Mouse (Mus musculus) gastrocnemius, adult 18-20 months (tissue): ENCODE results near the gene Trim3. TPM values are rescaled to one million over a fixed set of nuclear protein-coding genes. Genes with fewer than 3 reads are reported as not detected.

ENCODE experiments used
- DNase-seq: peaks from one replicate; pipeline ENCODE4 v3.0.0; 2021; ENCODE audit warnings: low spot score
- long read RNA-seq, 2 experiments: library from polyadenylated mRNA; stranded (forward); transcript quantifications; one replicate each; pipeline ENCODE4 v2.0.0; 2021
- total RNA-seq, 2 experiments: library from RNA; stranded (reverse); gene quantifications; 2 replicates each; pipeline ENCODE4 v1.2.3; 2021

Gene Trim3
- 10 to 100 TPM; 12.6 to 13.8 TPM for total RNA-seq
- long read RNA-seq, experiment 1, transcript Trim3-202 (12 exons, 2,841 nt): major isoform, 10 of 31 reads
- long read RNA-seq, experiment 1, transcript Trim3-201 (12 exons, 3,016 nt): minor isoform, 8 of 31 reads
- long read RNA-seq, experiment 1, partial matches to known transcripts: 6 of 31 reads
- long read RNA-seq, experiment 1, other reads (novel, unspliced or antisense): 6 of 31 reads
- long read RNA-seq, experiment 2, transcript Trim3-201 (12 exons, 3,016 nt): minor isoform, 5 of 14 reads
- long read RNA-seq, experiment 2, transcript Trim3-202 (12 exons, 2,841 nt): major isoform, 6 of 14 reads
- long read RNA-seq, experiment 2, partial matches to known transcripts: 1 of 14 reads
- long read RNA-seq, experiment 2, other reads (novel, unspliced or antisense): 2 of 14 reads

DNA sequence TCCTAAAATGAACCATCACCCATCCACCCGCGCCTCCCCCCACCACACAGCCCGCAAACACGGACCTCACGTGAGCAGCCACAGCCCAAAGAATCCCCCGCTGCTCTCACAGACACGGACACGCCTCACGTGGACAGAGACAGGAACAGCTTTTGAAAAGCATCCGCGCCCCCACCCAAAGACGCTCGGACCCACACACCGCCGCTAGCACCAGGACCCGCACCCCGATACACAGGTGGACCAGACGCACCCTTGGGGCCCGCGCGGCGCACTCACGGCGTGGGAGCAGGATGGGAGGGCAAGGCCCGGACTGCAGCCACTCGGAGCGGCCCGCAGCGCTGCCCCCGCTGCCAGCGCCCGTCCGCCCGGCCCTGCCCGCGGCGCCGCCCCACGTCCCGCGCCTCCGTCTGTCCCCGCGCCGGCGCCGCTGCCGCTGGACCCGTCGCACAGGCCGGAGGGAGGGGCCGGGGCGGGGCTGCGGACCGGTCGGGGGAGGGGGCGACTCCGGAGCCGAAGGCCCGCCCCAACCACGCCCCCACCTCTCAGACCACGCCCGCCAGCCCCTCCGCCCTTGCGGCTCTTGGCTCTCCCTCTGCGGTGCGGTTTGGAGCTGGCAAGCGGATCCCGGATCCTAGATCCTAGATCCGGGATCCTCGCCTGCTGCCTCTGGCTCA lies at the start of gene Trim3:
Gene Trim3, minus strand, starts transcription at position 445 of the 674 bp plus-strand sequence.
- DNase-seq: peak; percentile 90

DNA sequence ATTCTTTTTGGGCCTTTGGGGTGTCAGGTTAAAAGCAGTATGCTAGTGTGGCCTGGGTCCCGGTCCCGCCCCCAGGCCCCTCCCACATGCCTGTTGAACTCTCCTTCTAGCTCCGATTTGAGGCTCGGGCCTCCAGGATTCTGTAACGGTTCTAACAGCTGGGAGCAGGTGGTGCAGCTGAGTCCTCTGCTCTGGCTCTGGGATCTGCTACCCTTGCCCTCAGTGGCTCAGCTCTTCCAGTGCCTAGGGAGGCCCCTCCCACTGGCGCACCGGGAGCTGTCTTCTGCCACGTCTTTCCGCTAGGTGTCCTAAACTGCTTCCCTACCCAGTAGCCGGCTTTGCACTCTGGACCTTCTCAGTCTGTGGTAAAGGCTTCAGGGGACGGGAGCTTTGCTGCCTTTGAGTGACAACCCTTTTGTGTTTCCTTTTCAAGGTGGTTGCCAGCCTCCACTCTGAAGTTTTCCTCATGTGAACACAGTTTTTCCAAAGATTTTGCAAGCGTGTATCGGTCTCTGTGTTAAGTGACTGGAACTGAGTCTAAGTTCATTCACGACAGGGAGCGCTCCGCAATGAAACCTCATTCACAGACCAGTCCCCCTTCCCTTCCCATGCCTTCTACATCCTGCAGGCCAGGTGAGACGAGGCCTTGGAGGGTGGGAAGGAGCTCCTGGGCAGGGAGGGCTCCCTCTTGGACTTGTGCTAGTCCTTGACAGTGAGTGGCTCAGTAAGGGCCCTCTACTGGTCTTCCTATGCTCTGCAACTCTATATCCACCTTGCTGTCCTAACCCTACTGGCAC lies 17.5 kb upstream of the Trim3 start, which contains the start of gene Dnhd1:
Gene Dnhd1, plus strand, starts transcription at position 189 of the 797 bp plus-strand sequence.
- peak; percentile 79 for DNase-seq

DNA sequence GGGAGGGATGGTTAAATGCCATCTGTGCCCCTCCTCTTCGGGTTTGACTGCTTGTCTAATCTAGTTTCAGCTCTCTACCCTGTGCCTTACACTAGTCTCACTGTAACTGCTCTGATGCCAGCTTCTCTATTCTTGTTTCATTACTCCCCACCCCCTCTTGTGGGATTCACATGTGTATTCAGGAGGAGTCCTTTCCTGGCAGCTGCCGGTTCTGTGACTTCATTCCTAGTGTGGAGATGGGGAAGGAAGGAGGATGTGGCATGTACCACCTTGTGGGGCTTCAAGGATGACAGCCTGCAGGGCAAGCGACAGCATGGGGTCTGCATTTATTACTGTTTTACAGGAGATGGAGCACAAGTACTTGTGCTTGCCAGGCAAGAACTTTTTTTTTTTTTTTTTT lies 8.6 kb upstream of the Trim3 start:
- no peak for DNase-seq

DNA sequence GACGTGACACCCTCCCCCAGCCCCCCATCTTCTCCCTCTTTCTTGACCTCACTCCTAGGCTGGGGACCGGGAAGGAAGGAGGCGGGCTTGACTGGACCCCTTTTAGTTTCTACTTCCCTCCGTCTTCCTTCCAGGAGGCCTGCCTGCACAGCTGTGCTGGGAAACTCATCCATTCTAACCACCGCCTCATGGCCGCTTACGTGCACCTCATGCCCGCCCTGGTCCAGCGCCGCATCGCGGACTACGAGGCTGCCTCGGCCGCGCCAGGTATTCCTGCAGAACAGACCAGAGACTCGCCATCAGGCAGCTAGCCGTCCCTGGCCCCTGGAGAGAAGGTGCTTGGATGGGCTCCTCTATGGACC lies 7.5 kb upstream of the Trim3 start:
- no peak for DNase-seq

DNA sequence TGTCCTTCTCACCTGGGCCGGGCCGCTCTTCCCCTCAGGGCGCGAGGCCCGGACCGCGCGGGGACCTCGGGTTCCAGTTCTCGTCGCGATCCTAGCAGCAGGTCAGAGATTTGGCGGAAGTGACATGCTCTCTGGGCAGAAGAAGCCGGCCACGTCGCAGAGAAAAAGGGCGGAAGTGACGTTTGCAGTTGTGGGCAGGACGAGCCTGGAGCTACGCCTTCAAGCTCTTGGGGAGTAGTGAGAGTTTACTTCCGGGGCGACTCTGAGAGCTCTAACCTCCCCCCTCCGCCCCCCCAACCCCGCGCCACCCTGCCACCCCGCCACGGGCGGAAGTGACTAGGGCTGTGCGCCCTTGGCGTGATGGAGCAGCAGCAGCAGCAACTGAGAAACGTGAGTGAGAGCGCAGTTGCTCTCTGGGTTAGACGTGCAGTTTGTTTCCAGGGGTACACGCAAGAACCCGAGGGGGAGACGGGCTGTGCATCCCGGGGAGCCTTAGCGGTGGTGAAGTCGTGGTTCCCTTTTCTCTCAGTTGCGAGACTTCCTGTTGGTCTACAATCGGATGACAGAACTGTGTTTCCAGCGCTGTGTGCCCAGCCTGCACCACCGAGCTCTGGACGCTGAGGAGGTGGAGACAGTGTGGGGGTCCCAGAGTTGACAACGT lies 7.0 kb upstream of the Trim3 start, which contains the start of the genes Arfip2 and Gm45799:
Gene Arfip2, minus strand, starts transcription at position 184 of the 661 bp plus-strand sequence.
Gene Gm45799, plus strand, starts transcription at position 320 of the 661 bp plus-strand sequence.
- peak; percentile 99 for DNase-seq

DNA sequence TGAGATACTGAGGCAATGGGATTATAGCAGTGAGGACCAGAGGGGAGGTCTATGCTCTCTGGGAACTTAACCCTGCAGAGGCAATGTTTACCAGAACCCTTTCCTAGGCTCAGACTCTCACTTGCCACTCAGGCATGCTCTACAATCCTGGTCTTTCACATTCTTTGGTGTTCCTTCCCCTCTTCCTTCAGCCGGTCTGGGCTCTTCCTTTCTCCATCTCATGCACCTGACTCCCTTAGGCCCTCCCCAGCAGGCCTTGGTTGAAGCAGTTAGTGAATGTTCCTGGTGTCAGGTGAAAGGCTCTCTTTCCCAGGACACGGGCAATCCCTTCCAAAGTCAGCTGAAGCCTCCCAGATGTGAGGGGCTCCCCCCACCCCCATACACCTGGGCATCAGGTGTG lies 6.4 kb upstream of the Trim3 start, which contains the start of gene Timm10b:
Gene Timm10b, plus strand, starts transcription at position 301 of the 400 bp plus-strand sequence.
- DNase-seq: no peak

DNA sequence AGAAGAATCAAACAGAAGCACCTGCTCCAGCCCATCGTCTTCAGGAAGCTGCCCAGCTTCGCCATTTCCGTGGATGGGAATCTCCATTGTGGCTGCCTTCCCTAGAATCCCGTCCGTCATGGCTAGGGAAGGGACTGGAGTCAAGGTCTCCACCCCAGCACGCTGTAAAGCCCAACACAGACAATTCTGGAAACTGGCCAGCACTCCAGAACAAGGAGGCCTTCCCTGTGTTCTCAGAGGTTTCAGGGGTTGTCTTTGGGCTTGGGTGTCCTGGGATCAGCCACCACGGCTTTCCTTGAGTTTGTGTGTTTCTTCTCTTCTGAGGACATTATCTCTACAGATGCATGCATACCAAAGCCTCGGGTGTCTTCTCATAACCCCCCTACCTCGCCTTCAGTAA lies 5.9 kb upstream of the Trim3 start:
- peak; percentile 24 for DNase-seq

DNA sequence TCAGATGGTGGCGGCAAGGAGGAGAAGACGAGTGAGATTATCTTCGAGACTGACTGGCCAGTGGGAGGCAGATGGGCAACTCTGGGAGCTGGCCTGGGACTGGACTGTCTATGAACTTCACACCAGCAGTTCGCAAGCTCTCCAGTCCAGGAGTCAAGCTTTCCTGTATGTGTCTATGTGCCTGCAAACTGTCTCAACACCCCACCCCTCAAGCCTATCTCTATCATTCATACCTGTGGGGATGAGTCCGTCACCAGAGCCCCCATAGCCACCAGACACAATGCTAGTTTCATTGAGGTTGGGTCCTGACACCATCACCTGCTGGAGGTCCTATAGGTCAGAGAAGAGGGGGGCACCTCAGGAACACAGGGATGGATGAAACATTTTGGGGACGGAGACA lies 5.4 kb upstream of the Trim3 start:
- DNase-seq: no peak

DNA sequence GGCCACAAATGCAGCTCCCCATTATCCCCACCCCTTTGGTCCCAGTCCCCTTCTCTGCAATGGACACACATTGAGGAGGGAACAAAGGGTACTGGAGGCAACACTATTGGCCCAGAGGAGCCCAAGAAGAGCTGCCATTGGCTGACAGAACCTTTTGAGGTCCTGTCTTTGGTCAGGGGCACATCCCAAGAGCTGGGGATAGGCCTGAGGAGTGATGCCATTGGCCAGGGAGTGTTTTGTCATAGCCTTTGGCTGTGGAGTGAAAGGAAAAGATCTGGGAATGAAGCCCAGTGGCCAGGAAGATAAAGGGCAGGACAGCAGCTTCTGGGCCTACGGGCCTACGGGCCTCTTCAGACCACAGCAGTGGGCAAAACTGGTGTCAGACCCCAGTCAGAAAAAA lies 2.4 kb upstream of the Trim3 start:
- no peak for DNase-seq

DNA sequence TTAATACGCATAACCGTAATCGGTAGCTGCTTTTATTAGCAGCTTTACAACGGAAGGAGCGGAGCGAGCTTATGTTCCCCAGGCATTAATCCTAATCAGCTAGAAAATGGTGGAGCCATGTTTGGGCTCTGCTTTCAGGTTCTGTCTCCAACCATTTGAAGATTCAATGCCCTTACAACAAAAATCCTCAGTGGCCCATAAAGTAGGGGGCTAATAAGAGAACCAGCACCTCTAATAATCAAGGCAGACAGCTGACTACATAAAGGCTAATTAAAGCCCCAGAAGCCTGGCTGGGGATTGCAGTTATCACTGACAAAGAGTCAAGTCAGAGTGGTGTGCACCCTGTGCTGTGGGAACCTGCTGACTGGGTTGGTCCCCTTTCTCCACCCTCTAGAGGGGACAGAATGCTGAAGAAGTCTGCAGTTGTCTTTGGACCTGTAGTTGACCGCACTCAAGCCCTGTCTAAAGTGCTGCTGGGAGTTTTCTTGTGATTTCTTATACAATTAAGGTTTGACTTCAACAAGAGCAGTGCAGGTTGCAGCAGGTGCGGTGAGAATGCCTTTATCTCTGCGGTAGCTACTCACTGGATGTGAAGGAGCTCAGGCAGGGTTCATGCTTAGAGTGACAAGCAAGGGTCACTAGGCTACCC lies 1.0 kb upstream of the Trim3 start:
- DNase-seq: no peak

DNA sequence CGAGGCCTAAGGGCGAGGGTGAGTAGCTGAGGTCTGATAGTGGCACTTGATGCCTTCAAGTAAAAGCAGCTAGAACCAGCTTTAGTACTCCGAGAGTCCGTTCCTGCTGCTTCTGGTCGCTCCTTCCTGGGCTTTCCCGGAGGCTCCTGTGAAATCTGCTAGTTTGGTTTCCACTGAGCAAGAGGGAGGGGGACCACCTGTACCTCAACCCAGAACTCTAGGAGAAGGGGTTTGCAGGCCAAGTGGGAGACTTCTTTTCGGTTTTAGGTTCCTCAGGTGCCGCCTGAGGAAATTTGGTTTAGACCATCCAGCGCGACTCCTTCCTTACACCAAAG lies 397 bp upstream of the Trim3 start:
- DNase-seq: no peak

DNA sequence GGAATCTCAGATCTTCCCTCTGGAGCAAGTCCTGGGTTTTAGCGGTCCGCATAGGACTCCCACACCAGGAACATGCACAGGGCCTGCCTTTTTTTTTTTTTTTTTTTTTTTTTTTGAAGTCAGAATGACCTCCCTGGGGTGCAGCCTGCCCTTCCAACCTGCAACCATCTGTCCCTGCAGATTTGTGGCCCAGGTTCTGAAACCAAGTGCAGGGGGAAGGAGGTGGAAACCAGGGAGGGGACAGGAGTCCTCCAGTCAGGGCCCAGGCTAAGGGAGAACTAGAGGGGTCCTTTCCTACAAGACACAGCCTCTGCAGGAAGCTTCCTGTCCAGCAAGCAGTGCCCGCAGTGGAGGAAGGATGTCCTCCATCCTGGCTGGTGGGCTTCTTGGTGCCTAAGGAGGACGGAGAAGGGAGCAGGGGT lies 809 bp downstream of the Trim3 start:
- no peak for DNase-seq

DNA sequence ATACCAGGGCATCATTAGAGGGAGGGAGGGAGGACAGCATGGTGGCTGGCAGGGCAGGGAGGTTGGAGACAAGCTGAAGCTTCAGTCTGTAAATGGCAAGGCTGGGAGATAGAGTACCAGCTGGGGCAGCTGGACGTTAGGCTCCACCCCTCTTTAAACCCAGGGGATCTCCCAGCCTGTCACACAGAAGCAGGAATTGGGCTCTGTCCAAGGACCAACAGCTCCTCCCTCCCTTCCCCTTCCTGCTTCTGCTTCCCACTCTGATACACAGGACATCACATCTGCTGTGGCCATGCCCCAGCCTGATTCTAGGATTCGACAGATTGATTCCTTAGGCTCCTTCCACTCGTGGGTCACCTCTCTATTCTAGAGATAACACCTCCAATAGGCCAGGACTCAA lies 4.7 kb downstream of the Trim3 start:
- peak; percentile 63 for DNase-seq

DNA sequence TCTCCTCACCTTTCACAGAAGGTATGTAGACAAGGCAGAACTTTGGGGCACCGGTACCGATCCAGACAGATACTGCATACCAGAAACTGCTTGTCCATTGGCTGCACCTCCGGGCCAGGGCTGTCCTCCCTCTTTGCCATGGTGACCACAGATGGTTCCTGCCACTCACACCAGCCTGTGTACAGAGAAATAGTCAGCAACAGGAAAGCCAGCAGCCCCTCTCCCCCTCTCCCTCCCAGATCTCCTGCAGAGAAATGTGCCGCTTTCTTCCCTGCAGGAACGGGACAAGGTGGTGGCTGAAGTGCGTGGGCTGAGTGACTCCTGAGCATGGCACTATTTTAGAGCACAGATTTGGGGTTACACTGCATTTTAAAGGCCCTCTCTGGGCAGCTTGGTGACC lies 8.0 kb downstream of the Trim3 start:
- no peak for DNase-seq

DNA sequence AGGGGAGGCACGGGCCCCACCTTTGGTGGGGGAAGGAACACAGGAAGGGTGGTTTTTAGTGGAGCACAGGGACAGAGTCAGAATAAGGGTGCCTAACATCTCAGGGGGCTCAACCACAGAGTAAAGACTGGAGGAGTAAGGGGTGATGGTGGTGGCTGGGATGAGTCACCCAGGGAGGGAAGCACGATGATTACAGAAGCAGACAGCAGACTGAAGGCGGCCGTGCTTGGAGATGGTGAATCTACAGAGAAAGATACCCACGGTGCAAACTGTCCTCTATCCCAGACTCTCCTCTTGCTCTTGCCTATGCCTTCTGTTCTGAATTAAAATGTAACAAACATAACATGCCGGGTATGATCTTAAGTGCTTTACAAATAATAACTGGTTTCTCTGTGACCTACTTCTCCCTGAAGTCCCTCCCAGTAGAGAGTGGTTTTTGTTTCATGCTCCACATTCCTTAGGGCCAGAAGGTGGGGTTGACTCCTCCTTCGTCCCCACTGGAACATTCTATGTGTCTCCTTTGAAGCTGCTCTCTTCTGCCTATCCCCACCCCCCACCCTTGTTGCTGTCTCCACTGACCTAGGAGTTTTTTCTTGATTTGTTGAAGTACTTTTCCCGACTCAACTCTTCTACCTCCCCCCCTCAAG lies 11.6 kb downstream of the Trim3 start:
- DNase-seq: no peak

DNA sequence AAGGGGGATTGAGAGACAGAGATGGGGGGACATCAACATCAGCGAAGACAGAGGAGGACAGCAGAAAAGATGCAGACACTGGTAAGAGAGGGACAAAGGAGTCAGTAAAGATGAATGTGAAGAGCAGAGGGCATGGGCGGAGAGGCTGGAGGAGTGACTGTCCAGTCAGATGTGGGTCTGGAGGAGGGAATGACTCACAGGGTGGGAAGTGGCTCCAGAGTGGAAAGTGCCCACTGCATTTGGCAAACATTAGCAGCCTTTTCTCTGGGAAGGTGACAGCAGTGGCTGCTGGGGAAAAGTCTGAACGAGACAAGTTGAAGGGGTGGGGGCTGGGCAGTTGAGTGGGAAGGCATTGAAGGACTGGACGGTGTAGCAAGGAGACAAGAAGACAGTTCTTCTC lies 12.3 kb downstream of the Trim3 start:
- DNase-seq: no peak

DNA sequence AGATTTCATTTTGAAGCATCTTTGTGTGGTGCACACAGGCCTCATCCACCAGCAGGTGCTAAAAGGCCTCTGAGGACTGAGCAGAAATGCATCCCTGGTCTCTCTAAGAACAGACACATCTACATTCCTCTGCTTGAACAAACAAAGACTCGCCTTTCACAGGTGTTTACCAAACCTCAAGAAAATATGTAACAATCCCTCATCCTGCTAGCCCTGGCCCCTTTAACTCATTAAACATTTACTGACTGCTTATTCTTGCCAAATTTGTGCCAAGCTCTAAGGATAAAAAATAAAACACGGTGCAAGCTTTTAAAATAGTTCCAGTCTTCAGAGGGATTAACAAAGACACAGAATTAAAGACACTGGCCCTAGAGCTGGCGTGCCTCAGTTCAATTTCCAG lies 13.7 kb downstream of the Trim3 start:
- no peak for DNase-seq

DNA sequence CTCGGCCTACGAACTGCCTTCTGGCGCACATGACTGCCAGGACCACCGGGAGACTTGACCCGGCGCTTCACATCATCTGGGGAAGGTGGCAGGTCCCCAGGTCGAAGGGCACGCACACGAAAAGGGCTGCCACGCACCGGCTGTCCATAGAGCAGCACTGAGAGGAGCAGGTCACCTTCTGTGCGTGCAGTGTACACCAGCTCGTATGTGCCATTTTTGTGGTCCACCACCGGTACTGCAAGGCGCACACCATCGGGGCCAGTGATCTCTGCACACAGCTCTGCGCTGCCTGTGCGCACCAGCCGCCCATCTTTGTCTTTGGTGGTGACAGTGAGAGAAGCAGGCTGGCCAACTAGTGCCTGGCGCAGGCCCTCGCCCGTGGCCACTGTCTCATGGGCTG lies 15.6 kb downstream of the Trim3 start:
- DNase-seq: no peak

DNA sequence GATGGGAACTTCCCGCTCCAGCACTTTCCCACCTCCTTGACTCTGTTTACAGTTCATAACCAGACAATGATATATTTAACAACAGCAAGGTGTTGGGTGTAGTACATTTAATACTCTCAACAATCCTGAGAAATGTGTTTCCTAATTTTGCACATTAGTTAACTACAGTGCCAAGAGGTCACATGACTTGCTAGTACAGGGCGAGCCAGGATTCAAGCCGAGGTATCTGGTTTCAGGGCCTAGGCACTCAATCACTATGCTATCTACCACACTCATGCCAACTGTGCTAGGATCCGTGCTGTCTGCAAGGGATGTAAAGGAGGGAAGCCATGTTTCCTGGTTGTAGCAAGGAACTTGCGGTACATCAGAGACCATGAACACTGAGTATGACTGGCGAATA lies 16.8 kb downstream of the Trim3 start:
- DNase-seq: no peak

DNA sequence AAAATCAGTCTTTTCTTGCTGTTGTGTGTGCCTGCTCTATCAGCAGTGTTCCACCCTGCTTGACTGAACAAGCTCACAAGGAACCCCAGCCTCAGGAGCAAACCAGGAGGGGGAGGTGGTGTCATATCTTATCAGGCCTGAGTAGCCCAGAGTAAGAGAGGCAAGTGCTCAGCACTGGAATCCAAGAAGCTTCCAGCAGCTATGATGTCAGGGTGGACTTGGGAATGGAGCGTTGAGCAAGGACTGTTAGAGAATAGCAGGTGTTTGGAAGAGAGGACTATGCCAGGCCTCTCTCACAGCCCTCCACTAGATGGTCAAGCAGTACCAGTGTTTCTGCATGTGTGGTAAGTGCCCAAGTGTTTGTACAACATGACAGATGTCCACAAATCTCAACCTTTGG lies 17.7 kb downstream of the Trim3 start:
- DNase-seq: no peak

DNA sequence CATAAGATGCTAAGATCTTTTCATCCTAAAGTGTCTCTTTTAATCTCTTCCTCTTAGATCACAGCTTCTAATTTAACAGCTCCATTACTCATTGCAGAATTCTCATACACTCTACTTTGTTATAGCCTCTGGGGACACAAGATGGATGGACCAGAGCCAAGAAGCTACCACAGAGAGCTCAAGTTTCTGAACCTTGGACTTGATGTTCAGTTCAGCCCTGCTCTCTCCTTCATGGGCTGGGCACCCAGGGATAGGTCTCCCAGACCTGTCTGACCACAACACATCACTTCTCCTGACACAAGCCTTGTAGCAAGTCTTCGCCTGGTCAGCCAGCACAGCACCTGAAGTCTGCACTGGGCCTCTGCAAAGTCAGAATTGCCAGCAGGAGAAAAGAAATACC lies 19.0 kb downstream of the Trim3 start:
- DNase-seq: no peak
